Mouse (Mus musculus) kidney, adult 9 months (tissue): Measurements from ENCODE around the gene Mycl.

Experiments
- DNase-seq: peaks from one replicate; pipeline ENCODE4 v3.0.0; 2022

The Mycl gene

GRCm38 (mm10) chr4:123021591-123021990 is 26.1 kb downstream of the Mycl start:
- DNase-seq = peak; percentile 44

GRCm38 (mm10) chr4:123022896-123023295 is 27.4 kb downstream of the Mycl start:
- DNase-seq = no peak

- DNase-seq = no peak
Observed at GRCm38 (mm10) chr4:123025418-123025817, 30.0 kb downstream of the Mycl start.

- no peak for DNase-seq
Observed at GRCm38 (mm10) chr4:123026161-123026560, 30.7 kb downstream of the Mycl start.

- DNase-seq = no peak
Observed at GRCm38 (mm10) chr4:123026597-123026996, 31.1 kb downstream of the Mycl start.

- no peak for DNase-seq
Observed at GRCm38 (mm10) chr4:123034841-123035240, 39.4 kb downstream of the Mycl start.

GRCm38 (mm10) chr4:123035636-123036035 is 40.2 kb downstream of the Mycl start:
- DNase-seq = no peak

GRCm38 (mm10) chr4:123036710-123037109 is 41.3 kb downstream of the Mycl start:
- DNase-seq = no peak

GRCm38 (mm10) chr4:123041131-123041530 is 45.7 kb downstream of the Mycl start:
- DNase-seq = no peak

- no peak for DNase-seq
Observed at GRCm38 (mm10) chr4:123043858-123044257, 48.4 kb downstream of the Mycl start.

GRCm38 (mm10) chr4:123044842-123045241 is 49.4 kb downstream of the Mycl start:
- no peak for DNase-seq

GRCm38 (mm10) chr4:123046300-123046699 is 50.8 kb downstream of the Mycl start:
- DNase-seq = peak; percentile 30

GRCm38 (mm10) chr4:123050681-123051211 is 55.3 kb downstream of the Mycl start:
- DNase-seq = peak; percentile 92
